Mouse (Mus musculus): ENCODE data around the gene St14.
A peak's percentile ranks its signal among the peaks of the same experiment; 100 is the strongest.

The St14 gene

DNA sequence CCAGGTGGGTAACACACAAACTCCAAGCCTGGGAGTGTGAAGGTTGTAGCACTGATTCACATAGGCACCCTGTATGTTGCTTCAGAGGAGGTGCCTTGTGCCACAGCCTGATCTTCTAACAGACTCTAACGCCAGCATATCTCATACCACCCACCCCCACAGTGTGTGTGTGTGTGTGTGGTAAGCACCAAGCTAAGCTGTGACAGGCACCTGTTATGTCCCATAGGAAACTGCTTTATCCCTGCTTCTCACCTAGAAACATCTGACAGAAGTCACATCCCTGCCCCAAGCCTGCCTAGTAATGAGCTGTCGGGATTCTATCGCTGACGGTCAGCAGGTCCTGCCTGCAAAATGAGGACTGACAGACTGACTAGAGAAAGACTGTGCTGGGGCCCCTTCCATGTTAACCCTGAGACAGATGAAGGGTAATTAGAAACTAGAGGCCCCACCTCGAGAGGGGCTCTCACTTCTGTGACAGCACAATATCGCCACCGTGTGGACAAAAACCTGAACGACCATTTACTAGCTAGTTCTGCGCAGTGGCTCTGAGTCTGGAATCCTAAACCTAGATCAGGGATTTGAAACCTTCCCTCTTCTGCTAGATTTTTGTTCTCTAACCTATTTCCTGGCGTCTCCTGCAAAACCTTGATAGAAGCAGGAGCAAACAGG is 45.4 kb downstream of the St14 start:
- peak; percentile 42 for DNase-seq (ENCODE audit: low read depth, low spot score)

DNA sequence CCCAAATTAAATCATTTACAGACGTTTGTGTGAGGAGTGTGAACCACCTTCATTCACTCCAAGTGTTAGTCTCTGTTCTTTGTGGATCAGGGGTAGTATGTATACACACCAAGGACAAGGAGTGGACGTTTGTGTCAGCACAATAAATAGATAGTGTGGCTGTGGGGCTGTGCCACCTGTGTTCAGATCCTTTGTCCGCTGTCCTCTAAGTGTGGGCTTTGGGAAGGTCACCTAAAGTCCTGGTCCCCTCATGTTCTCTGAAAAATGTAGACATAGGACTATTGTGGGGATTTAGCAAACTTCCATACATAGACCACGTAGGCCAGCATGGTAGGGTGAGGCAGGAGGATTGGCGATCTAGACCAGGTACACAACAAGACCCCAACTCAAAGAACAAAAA is 46.1 kb downstream of the St14 start:
- DNase-seq (ENCODE audit: low read depth, low spot score): no peak

DNA sequence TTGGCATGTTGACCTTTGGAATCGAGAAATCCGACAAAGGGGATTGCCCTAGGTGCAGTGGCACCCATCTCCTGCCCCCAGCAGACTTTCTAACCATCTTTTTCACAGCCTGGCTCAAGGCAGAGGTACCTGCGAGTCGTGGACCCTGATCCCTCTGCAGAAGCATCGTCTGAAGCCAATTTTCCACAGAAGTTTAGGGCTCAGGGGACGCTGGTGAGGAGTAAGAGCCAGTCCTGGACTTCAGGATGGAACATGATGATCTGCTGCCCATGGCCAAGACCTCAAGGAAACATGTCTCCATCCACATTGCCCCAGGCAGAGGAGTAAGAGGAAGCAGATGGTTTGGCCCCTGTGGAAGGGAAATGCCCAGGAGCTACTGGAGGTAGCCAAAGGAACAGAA is 48.9 kb downstream of the St14 start:
- no peak for DNase-seq (ENCODE audit: low read depth, low spot score)

DNA sequence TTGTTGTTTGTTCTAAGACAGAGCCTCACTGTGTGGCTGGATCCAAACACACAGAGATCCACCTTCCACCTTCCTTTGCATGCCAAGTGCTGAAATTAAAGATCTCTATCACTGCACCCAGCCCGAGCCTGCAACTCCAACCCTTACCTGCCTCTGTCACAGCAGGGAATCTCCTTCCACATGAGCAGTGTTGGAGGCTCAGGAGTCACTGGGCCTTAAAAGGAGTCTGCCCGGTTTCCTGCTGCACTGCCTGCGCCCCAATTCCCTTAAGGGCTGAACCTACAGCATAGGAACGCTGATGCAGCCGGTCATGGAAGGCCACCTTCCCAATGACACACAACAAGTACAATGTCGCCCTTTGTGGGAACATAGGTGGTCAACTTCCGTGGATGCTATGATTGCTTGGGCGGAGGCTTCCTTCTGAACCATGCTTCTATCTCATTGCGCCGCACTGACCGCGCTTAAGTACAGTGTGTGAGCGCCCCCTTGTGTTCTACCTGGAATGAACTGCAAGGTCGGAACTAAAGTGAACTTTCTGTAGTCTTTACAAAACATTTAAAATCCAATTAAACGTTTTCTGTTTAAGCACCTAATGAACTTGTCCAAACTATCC is 49.5 kb downstream of the St14 start:
- peak; percentile 58 for DNase-seq (ENCODE audit: low read depth, low spot score)

DNA sequence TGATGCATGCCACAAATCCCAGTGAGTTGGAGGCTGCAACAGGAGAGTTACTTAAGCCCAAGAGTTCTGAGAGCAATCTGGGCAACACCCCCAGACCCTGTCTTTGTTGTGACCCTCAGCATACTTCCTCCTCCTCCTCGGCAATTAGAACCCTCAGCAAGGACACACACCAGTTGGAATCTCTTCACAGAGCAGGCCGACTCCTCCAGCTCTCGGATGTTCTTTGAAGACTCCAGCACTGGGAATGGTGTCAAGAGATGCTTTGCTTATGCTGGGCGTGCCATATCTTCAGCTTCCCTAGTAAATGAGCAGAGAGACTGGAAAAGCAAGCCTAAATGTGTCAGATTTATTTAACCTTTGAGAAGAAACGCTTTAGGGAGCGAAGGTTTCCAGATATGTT is 50.9 kb downstream of the St14 start:
- no peak for DNase-seq (ENCODE audit: low read depth, low spot score)

DNA sequence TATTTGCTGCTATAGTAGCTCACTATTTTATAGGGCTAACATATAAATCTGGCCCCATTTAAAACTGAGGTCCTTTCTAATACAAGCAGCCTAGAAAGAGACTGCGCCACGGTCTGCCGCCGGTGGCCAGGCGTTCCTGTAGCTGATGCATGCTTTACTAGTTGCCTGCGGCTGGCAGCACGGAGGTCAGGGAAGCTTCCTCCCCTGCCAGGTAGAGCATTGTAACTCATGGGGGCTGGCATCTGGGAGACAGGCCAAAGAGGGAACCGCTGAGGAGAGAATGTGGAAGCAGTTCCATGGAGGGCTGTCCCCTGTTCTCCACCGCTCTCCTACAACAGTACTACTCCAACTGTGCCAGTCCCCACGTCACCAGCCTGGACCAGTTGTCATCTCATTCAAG is 56.8 kb downstream of the St14 start:
- DNase-seq (ENCODE audit: low read depth, low spot score): no peak

DNA sequence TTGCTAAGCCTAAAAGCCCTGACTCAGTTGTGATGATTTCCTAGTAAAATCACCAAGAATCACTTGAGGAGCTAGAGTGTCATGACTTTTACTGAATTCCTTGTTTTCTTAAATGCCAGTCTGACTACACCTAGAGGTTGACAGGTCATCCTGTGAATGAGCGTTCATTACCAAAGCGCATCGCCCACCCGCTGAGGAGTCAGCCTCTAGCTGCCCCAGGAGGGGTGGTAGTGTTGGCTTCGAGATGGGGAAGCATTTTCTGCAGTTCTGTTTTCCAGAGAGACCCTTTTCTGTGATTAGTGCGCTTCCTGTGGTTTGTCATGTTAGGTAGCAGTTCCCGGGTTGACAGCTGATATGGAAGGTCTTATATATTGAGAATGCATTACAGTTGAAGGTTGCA is 57.9 kb downstream of the St14 start:
- DNase-seq (ENCODE audit: low read depth, low spot score): no peak

DNA sequence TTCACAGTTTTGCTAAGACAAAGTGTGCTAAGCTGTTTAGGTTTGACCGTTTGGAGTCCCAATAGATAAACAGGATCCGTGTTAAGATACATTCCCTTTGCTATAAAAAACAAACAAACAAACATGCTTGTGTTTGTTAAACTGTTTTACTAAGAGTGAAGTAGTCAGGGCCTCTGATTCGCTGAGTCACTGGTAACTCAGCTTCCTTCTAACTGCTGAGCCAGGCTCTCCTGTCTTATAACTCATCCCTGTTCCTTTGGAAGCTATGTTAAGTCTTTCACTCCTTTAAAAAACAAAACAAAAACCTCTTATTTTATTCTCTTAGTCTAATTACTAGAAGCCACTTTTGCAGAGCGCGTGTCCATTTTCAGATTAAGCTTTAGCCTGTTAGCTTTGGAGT is 59.4 kb downstream of the St14 start:
- no peak for DNase-seq (ENCODE audit: low read depth, low spot score)

DNA sequence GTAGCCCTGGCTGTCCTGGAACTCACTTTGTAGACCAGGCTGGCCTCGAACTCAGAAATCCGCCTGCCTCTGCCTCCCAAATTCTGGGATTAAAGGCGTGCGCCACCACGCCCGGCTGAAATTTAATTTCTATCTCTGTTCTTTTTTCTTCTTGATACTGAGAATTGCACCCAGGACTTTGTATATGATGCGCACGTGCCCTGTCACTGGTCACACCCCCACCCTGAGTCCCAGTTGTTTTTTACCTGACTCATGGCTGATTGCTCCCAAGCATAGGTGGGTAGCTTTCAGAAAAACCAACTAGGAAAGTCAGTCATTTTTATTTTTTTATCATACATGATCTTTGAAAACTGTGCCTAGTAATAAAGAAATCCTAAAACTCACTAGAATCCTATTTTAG is 60.9 kb downstream of the St14 start:
- no peak for DNase-seq (ENCODE audit: low read depth, low spot score)

DNA sequence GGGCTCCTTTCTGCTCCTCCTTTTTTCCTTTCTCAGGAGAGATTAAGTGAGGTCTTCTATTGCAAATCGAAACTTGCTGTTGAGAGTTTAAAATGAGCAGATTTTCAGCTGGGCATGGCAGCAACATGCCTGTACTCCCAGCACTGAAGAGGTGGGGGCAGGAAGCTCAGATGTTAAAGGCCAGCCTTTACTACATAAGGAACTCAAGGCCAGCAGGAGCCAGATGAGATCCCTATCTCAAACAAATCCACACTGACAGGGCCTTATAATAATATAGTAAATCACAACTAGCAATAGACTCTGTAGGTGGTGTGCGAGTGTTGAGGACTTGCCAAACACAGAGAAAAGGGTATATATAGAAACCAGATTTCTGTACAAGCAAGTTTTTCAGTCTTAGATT is 72.9 kb downstream of the St14 start:
- no peak for DNase-seq (ENCODE audit: low read depth, low spot score)

DNA sequence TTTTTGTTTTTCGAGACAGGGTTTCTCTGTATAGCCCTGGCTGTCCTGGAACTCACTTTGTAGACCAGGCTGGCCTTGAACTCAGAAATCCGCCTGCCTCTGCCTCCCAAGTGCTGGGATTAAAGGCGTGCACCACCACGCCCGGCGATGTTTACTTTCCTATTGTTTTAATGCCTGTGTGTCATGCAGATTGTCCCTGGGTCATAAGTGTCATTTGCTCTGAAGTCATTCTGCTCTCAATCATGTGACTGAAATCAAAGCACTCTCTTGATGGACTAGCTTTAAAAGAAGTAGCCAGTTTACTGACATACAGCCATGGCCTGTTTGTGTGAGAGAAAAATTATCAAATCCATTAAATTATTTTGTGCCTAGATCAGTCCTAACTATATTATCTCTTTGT is 80.1 kb downstream of the St14 start:
- peak; percentile 43 for DNase-seq (ENCODE audit: low read depth, low spot score)

DNA sequence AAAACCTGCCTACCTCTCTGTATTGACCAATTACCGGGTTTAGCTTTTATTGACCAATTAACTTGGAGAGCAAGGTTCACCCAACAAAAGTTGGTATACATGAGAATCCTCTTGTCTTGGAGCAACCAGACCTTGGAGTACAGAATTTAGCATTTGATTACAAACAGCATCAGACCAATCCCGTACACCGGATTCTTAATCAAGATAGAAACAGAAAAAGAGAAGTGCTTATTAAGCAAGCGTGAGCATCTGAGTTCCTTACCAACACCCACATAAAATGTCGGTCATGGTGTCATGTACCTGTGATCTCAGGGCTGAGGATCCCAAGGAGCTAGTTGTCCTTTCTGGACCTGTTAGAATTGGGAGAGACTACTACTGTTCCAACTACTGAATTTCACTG is 81.4 kb downstream of the St14 start:
- no peak for DNase-seq (ENCODE audit: low read depth, low spot score)
